Mouse (Mus musculus) kidney, adult 2 months (tissue): Measurements from ENCODE around the gene Triap1.

ENCODE experiments used
- CTCF ChIP-seq: fragments of 200-500 bp; conservative IDR thresholded peaks from 2 replicates; pipeline ENCODE4 v1.5.1; 2011; ENCODE audit warnings: low read depth, mild to moderate bottlenecking, control low read depth, low read length, moderate library complexity, mixed read lengths; ENCODE audit not compliant: insufficient read depth, insufficient read length
- POLR2A ChIP-seq: fragments of 200-500 bp; IDR thresholded peaks from one replicate; pipeline ENCODE4 v1.6.1; 2011; ENCODE audit warnings: low read depth, low read length, control low read depth

GRCm38 (mm10) chr5:115374204-115374820 lies 33.3 kb downstream of the Triap1 start:
- TF ChIP-seq CTCF (no peak), POLR2A (no peak)
